Mouse (Mus musculus): ENCODE data around the gene Slc25a27.

DNA sequence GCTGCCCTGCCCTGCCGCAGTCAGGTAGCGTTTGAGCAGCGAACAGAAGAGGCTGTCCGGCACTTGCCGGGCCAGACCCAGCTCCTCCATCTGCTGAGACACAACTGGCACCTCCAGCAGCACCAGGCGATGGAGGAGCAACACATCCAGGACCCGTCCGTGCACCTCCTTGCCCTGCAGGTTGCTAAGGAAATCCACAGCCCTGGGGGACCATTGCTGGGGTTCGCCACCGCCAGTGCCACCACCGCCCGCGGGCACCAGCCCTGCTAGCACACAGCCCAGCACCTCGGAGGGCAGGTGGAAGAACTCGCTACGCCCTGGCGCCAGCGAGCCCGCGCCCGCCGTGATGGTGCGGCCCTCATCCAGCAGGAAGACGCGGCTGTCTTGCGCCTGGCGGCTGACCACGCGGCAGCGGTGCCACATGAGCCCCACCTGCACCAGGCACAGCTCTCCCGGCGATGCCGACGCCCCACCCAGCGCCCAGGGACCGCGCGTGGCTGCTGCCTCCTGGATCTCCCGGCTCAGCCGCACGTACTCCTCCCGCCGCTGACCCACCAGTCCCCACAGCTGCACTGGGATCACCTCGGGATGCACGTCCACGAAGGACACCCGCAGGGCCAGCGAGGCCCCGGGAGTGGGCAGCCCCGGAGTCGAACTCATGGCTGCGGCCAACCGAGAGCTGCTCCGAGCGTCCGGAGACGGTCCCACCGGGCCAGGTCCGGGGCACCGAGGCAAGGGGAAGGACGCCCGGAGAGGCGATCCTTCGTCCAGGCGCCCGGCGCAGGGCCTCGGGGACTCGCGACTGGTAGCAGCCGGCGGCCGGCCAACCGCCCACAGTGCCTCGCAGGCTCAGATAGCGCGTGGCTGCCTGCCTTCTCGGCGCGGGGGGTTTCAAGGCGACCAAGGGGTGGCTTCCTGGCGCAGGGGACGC lies 37.3 kb downstream of the Slc25a27 start, which contains the start of gene Tdrd6:
- TF ChIP-seq CTCF (IDR thresholded peaks at IDR 0.05; ENCODE audit: borderline replicate concordance, insufficient read depth, low read depth, low read length) = no peak
- TF ChIP-seq POLR2A (IDR thresholded peaks at IDR 0.05; ENCODE audit: borderline replicate concordance, insufficient read depth, low read length) = no peak

Measured in cerebellum, adult 2 months (tissue).